Mouse (Mus musculus) WW6 (cell line): ENCODE data around the gene Ugcg.

Experiments used
- DNase-seq: peaks from one replicate; pipeline ENCODE4 v3.0.0-alpha.2; 2013; ENCODE audit warnings: low read depth, low spot score

The Ugcg gene

GRCm38 (mm10) chr4:59189546-59190237, 635 bp downstream of the Ugcg start:
- DNase-seq, result no peak

DNA sequence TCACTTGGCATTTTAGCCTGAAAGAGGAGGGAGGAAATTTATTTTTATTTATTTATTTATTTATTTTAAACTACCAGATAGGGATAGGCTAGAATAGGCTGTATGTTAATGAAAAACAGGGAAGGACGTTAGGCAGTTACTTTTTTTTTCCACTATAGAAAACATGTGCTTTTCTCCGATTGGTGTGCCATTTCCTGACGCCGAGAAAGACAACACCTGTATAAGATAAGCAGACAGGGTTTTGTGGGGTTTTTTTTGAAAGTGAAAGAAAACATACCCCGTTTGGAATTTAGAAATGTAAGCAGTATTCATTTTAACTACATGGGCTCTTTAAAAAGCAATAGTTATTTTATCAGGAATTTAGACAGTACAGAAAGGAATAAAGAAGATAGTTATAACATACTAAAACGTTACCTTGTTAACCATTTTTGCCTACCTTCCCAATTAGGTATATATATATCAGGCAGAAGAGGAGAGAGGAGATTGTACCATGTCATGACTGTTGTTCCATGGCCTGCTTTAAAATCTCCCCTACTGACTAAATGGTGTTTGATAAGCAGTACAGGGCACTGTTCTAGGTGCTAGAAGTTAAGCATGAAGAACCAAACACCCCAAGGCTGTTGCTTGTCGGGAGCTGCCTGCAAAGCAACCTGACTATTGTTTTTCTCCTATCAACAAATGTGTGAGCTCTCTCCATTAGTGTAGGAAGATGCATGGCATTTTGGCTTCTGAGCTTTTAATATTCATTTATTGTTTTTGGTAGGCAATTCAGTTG, 1.8 kb downstream of the Ugcg start:
- DNase-seq, result no peak

DNA sequence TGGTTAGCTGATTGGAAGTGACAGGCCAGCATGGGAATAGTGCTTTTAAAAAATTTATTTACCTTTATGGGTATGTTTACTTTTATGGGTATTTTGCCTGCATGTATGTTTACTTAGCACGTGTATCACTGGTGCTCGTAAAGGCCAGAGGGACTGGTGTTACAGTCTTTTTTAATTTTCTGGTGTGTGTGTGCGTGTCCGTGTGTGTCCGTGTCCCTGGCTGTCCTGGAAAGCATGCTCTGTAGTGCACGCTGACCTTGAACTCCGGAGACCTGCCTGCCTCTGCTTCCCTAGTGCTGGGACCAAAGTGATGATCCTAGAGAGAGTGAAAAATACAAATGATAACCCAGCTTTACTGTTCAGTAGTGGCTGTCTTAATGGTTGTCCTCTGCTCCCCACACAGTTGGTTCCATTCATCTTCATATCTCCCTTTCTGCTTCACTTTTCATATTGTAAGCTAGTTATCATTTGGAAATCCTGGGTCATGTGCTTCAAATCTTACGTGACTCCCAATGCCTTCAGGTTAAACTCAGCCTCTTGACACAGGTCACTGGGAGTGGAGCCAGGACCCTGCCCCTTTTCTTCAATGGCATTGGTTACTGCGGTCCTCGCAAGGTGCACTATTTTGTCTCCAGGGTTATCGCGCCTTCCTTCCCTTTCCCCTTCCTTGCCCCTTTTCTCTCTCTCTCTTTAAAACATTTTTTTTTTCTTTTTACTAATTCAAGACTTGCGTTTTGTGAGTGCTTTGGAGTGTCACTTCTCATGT, 5.9 kb downstream of the Ugcg start:
- DNase-seq, result no peak

DNA sequence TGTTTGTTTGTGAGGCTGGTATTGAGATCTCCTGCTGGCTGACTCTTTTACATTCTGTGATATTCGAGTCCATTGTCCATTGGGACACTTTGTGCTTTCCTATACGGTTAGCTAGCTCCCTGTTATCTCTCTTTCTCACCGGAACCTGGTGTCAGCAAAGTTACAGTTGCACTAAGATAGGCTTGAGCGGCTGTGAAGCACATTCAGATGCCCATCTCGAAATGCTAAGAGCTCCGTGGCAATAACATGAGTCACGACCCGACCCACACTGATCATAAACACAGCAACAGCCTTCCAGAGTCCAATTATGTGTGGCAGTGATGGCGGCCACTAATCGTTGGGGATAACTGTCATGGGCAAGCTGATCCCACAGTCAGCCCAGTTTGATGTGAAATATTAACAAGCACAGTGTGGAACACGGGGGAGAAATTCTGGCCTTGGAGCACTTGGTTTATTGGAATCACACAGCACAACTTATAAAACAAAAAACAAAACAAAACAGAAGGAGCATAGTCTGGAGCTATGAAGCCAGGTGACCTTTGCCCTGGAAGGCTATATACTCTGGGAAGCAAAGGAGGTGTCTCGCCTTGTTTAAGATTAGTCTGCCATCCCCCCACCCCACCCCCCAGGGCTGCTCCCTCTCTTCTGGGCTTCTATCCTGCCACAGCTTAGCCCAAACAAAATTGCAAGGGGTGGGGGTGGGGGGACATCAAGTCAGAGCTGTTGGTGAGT, 7.5 kb downstream of the Ugcg start:
- DNase-seq, result no peak

DNA sequence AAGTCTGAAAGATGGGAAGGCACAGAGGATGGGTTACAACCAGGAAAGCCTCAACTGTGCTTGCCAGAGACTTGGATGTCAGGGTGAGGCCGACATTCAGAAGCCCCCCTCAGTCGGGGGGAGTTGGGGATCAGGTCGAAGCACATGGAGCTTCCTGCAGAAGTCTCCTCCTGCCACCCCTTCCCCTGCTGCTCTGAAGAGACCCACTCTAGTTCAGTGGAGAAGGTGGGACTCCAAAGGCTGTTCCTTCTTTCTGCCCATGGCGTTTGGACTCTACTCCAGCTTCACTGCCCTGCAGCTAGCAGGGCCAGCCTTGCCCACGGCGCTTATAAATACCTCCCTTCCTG, 8.0 kb downstream of the Ugcg start:
- no peak for DNase-seq

GRCm38 (mm10) chr4:59197462-59197861, 8.4 kb downstream of the Ugcg start:
- no peak for DNase-seq

DNA sequence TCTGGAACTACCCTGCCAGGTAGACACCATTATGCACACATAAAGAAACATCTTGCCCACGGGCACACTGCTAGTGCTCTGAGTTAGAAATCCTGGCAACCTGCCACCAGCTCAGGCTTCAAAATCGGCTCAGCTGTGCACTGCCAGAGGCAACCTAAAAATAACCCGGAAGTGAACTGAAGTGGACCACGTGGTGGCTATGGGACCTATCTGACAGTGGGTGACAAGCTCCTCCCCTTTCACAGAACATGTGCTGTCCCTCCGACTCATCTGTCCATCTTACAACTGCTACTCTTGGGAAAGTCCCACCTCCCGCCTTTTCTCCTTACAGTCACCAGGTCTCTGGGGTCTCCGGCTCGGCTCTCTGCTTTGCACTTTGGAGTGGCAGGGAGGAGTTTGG, 10.3 kb downstream of the Ugcg start:
- DNase-seq, result no peak

DNA sequence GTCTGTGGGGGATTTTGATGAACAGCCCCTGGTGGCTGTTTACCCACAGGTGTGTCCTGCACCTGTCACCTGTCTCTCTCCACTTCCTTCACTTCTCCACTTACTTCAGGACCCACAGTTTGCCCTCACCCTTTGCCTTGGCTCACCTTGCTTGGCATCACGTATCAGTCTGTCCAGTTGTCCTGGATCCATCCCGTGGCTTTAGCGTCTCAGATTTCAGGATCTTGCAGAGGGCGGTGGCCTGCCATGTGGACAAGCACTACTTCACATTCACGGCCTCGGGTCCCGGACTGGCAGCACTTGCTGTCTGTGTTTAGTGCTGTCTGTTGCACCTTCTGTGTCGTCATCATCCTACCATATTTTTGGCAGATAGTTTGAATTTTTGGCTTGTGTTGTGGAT, 10.7 kb downstream of the Ugcg start:
- DNase-seq, result no peak

- no peak for DNase-seq
These were observed 11.6 kb downstream of the Ugcg start for GRCm38 (mm10) chr4:59200636-59201035.

GRCm38 (mm10) chr4:59204616-59205015, 15.6 kb downstream of the Ugcg start:
- DNase-seq, result no peak

DNA sequence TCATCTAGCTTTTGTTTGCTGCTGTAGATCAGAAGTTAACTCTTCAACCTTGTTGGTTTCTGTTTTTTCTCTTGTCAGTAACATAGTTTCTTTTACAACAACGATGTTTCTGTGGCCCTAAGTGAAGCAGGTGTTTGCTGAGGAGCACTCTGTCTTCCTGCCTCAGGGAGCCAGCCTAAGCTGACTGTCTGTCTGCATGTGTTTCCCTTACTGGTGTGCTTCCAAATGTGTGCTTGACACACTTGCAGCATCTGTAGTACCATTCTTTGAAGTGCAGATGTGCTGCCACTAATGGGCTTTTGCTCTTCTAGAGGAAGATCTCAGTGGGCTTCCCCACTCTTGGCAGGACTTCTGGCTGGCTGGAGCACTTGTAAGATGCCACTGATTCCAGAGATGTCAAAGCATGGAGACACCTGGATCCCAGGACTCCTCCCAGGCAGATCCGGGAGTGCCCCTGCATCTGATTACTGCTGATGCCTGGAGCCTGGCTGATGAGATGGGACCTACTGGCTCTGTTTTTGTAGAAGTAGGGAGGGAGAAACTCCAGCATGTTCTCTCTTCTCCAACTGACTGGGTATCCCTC, 16.8 kb downstream of the Ugcg start:
- DNase-seq, result no peak

- DNase-seq, result no peak
These were observed 17.5 kb downstream of the Ugcg start for GRCm38 (mm10) chr4:59206600-59206999.

GRCm38 (mm10) chr4:59208607-59209006, 19.6 kb downstream of the Ugcg start:
- DNase-seq, result no peak

DNA sequence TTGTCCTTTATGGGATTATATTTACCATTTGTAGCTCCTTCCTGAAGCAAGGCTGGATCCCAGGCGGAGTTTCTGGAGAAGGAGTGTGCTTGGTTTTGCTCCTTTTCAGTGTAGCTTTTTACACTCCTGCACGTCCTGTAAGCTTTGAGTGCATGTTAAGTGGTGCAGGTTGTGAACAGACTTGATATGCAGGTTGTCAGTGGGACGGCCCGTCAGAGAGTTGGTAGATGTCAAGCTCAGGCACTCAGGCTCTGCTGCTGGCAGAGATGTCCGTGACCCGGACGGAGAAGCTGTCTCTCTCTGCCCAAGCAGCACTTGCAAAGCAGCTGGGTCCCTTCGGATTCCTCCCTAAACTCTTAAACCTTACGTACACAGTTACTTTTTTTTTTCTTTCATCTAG, 22.1 kb downstream of the Ugcg start:
- no peak for DNase-seq

DNA sequence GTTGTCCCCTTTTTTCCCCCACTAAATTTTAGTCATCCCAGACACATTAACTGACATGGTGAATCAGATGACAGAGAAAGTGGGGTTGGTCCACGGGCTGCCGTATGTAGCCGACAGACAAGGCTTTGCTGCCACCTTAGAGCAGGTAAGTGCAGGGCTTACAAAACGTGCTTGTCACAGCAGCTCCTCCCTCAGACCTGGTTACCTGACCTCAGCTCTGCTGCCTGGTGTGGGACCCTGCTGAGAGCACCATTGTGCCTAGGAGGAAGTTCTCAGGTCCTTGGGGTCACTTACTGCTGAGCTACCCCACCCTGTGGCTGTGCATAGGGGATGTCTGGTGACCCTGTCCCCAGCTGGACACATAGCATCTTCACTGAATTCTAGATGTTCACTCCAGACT, 24.8 kb downstream of the Ugcg start:
- no peak for DNase-seq

DNA sequence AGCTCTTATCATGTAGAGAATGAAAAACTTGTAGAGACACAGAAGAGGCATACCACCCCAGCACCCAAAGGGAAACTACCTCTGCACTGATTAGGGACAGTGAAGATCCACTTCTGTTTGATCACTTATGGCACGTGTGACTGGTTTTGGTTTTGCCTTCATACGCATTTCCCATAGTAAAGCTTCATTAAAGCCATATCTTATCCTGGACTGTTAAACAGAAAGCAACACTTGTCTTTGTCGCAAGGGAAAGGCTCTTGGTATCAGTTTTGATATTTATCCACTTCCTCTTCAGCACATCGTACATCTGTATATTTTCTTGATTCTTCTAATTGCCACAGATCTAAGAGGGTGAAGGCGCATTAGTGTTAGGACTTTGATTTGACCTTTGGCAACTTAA, 25.6 kb downstream of the Ugcg start:
- DNase-seq, result no peak

- no peak for DNase-seq
These were observed 26.5 kb downstream of the Ugcg start for GRCm38 (mm10) chr4:59215585-59215984.

DNA sequence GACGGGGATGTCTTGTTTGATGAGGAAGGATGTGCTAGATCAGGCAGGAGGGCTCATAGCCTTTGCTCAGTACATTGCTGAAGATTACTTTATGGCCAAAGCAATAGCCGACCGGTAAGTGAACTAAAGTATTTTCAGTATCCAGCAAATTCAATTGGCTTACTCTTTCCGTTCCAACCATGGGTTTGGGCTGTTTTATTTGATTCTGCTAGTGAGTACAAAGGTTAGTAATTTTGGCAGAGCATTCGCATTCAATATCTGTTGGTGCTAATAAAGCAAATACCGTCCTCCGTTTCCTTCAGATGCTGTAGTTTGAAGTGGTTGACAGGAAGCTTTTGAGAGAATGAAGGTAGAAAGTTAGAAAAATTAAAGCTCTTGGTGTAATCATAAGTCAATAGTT, 28.0 kb downstream of the Ugcg start:
- DNase-seq, result no peak

DNA sequence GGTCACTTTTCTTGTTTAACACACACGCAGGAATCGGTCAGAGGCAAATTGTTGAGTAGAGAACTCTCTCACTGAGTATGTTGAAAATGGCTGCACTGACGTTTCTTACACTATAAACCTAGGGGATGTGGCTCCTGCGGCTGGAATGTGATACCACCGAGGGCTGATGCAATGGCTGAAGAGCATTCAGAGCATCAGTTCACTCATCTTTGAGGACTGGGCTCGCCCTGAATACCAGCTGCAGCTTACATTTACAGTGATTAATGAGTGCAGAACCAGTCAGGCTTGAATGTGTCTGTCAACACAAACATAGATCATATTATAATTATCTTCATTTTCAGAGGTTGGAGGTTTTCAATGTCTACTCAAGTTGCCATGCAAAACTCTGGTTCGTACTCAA, 29.1 kb downstream of the Ugcg start:
- no peak for DNase-seq

DNA sequence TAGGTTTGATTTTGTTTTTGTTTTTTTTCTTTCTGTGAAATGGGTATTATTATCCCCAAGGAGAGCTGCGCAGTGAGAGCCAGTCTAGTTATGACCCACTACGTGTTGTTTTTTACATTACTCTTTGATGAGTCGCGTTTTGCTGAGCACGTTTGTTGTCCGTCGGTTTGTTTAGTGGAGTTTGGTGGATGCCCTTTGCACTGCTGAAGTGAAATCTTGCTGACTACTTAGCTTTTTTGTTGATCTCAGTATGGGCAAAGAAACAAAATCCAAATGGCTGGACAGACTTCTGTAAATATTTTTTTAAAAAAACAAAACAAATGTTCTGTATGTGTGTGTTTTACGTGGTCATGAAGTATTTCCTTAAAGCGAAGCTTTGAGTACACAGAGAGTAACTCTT, 33.2 kb downstream of the Ugcg start:
- no peak for DNase-seq

GRCm38 (mm10) chr4:59223055-59223615, 34.1 kb downstream of the Ugcg start:
- no peak for DNase-seq
